Mouse (Mus musculus): ENCODE data around the gene Kpna6. TPM values are rescaled to one million over a fixed set of nuclear protein-coding genes. Genes with fewer than 3 reads are reported as not detected.

Kpna6 gene
- total and polyA plus RNA-seq, 3 experiments, result 21.0 to 57.9 (median 23.1) TPM

- Histone ChIP-seq H3K9me3 (replicated peaks) (no peaks in the 10 kb centered on the region), H3K36me3 (replicated peaks) (peaks cover 63% of the 10 kb centered on the region), H3K4me3 (ENCODE audit: low read depth, low read length) (no peak overlapping the region), H3K27me3 (ENCODE audit: insufficient read depth, low read length) (no peaks in the 10 kb centered on the region), H3K4me1 (ENCODE audit: insufficient read depth, low read depth, low read length) (peaks cover 39% of the 10 kb centered on the region)
- TF ChIP-seq CTCF (IDR thresholded peaks at IDR 0.05; ENCODE audit: low read depth, low read length) (no peak), TAL1 (conservative IDR thresholded peaks at IDR 0.05; ENCODE audit: low read depth, low read length) (no peak), POLR2AphosphoS5 (IDR thresholded peaks at IDR 0.05; ENCODE audit: insufficient replicate concordance, low read depth, low read length) (no peak), GATA2 (IDR thresholded peaks at IDR 0.05; ENCODE audit: borderline replicate concordance, low read depth, low read length) (no peak), GATA1 (IDR thresholded peaks at IDR 0.05; ENCODE audit: borderline replicate concordance, low read length) (no peak)
- DNase-seq (ENCODE audit: low spot score), result no peak
- ATAC-seq (ENCODE audit: extremely low read depth, insufficient number of reproducible peaks, low FRiP score, poor library complexity, severe bottlenecking), result no peak
Measured at GRCm38 (mm10) chr4:129617121-129617641, 55.4 kb downstream of the Kpna6 start.

GRCm38 (mm10) chr4:129616631-129617030 lies 55.9 kb downstream of the Kpna6 start:
- Histone ChIP-seq H3K4me3 (ENCODE audit: low read depth, low read length) (no peak overlapping the region), H3K36me3 (replicated peaks) (peaks cover 63% of the 10 kb centered on the region), H3K4me1 (ENCODE audit: insufficient read depth, low read depth, low read length) (peaks cover 39% of the 10 kb centered on the region), H3K9me3 (replicated peaks) (no peaks in the 10 kb centered on the region), H3K27me3 (ENCODE audit: insufficient read depth, low read length) (no peaks in the 10 kb centered on the region)
- TF ChIP-seq CTCF (IDR thresholded peaks at IDR 0.05; ENCODE audit: low read depth, low read length), result no peak
- TF ChIP-seq GATA2 (IDR thresholded peaks at IDR 0.05; ENCODE audit: borderline replicate concordance, low read depth, low read length), result no peak
- TF ChIP-seq GATA1 (IDR thresholded peaks at IDR 0.05; ENCODE audit: borderline replicate concordance, low read length), result no peak
- no peak for ATAC-seq (ENCODE audit: extremely low read depth, insufficient number of reproducible peaks, low FRiP score, poor library complexity, severe bottlenecking)
- DNase-seq (ENCODE audit: low spot score), result no peak

GRCm38 (mm10) chr4:129615801-129616290 lies 56.7 kb downstream of the Kpna6 start:
- TF ChIP-seq CTCF (IDR thresholded peaks at IDR 0.05; ENCODE audit: low read depth, low read length) (no peak), TAL1 (conservative IDR thresholded peaks at IDR 0.05; ENCODE audit: low read depth, low read length) (no peak)
- ATAC-seq (ENCODE audit: extremely low read depth, insufficient number of reproducible peaks, low FRiP score, poor library complexity, severe bottlenecking) (no peak), DNase-seq (ENCODE audit: low spot score) (no peak)
- no peak overlapping the region for H3K4me3 ChIP-seq (ENCODE audit: low read depth, low read length)
- H3K36me3 ChIP-seq (replicated peaks), result peaks cover 67% of the 10 kb centered on the region
- no peaks in the 10 kb centered on the region for H3K27me3 ChIP-seq (ENCODE audit: insufficient read depth, low read length)
- peaks cover 35% of the 10 kb centered on the region for H3K4me1 ChIP-seq (ENCODE audit: insufficient read depth, low read depth, low read length)
- no peaks in the 10 kb centered on the region for H3K9me3 ChIP-seq (replicated peaks)

GRCm38 (mm10) chr4:129614093-129614492 lies 58.5 kb downstream of the Kpna6 start, which contains the start of gene Dcdc2b:
Gene Dcdc2b, minus strand, starts transcription at chr4:129614257.
- Histone ChIP-seq H3K4me1 (ENCODE audit: insufficient read depth, low read depth, low read length) (peaks cover 26% of the 10 kb centered on the region), H3K9me3 (replicated peaks) (no peaks in the 10 kb centered on the region), H3K27me3 (ENCODE audit: insufficient read depth, low read length) (no peaks in the 10 kb centered on the region), H3K36me3 (replicated peaks) (peaks cover 78% of the 10 kb centered on the region), H3K4me3 (ENCODE audit: low read depth, low read length) (no peak within 1 kb of the TSS)
- TF ChIP-seq GATA1 (IDR thresholded peaks at IDR 0.05; ENCODE audit: borderline replicate concordance, low read length), result no peak
- no peak for TF ChIP-seq POLR2AphosphoS5 (IDR thresholded peaks at IDR 0.05; ENCODE audit: insufficient replicate concordance, low read depth, low read length)
- TF ChIP-seq CTCF (IDR thresholded peaks at IDR 0.05; ENCODE audit: low read depth, low read length), result no peak
- ATAC-seq (ENCODE audit: extremely low read depth, insufficient number of reproducible peaks, low FRiP score, poor library complexity, severe bottlenecking) (no peak), DNase-seq (ENCODE audit: low spot score) (no peak)

GRCm38 (mm10) chr4:129610472-129610871 lies 62.1 kb downstream of the Kpna6 start:
- H3K27me3 ChIP-seq (ENCODE audit: insufficient read depth, low read length), result no peaks in the 10 kb centered on the region
- DNase-seq (ENCODE audit: low spot score) (no peak), ATAC-seq (ENCODE audit: extremely low read depth, insufficient number of reproducible peaks, low FRiP score, poor library complexity, severe bottlenecking) (no peak)
- peaks cover 85% of the 10 kb centered on the region for H3K36me3 ChIP-seq (replicated peaks)
- peaks cover 24% of the 10 kb centered on the region for H3K4me1 ChIP-seq (ENCODE audit: insufficient read depth, low read depth, low read length)
- H3K9me3 ChIP-seq (replicated peaks), result no peaks in the 10 kb centered on the region
- TF ChIP-seq GATA1 (IDR thresholded peaks at IDR 0.05; ENCODE audit: borderline replicate concordance, low read length) (no peak), CTCF (IDR thresholded peaks at IDR 0.05; ENCODE audit: low read depth, low read length) (no peak), POLR2AphosphoS5 (IDR thresholded peaks at IDR 0.05; ENCODE audit: insufficient replicate concordance, low read depth, low read length) (no peak), GATA2 (IDR thresholded peaks at IDR 0.05; ENCODE audit: borderline replicate concordance, low read depth, low read length) (no peak), TAL1 (conservative IDR thresholded peaks at IDR 0.05; ENCODE audit: low read depth, low read length) (no peak)
- no peak overlapping the region for H3K4me3 ChIP-seq (ENCODE audit: low read depth, low read length)

DNA sequence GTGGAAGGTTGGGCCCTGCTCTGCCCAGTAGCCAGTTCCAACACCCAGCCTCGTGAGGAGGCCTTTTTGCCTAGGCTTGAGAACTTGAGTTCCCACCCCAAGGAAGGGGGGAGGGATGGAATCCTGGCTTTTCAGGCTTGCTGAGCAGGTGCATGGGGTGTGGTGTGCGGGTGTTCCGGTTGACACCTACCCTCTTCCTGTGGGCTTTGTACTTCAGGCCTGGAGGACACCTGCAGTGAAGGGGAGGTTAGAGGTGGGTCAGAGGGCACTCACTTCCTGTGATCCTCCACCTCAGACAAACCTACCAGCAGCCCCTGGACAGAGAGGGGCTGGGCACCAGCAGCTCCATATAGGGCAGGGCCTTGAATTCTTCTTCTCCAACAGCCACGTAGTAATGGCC lies 62.5 kb downstream of the Kpna6 start:
- H3K4me1 ChIP-seq (ENCODE audit: insufficient read depth, low read depth, low read length), result peaks cover 24% of the 10 kb centered on the region
- no peak overlapping the region for H3K4me3 ChIP-seq (ENCODE audit: low read depth, low read length)
- no peak for ATAC-seq (ENCODE audit: extremely low read depth, insufficient number of reproducible peaks, low FRiP score, poor library complexity, severe bottlenecking)
- no peaks in the 10 kb centered on the region for H3K9me3 ChIP-seq (replicated peaks)
- DNase-seq (ENCODE audit: low spot score), result no peak
- H3K27me3 ChIP-seq (ENCODE audit: insufficient read depth, low read length), result no peaks in the 10 kb centered on the region
- peaks cover 86% of the 10 kb centered on the region for H3K36me3 ChIP-seq (replicated peaks)
- TF ChIP-seq POLR2AphosphoS5 (IDR thresholded peaks at IDR 0.05; ENCODE audit: insufficient replicate concordance, low read depth, low read length) (no peak), CTCF (IDR thresholded peaks at IDR 0.05; ENCODE audit: low read depth, low read length) (no peak), TAL1 (conservative IDR thresholded peaks at IDR 0.05; ENCODE audit: low read depth, low read length) (no peak), GATA2 (IDR thresholded peaks at IDR 0.05; ENCODE audit: borderline replicate concordance, low read depth, low read length) (no peak), GATA1 (IDR thresholded peaks at IDR 0.05; ENCODE audit: borderline replicate concordance, low read length) (no peak)

Data from G1E (cell line).